Mouse (Mus musculus): ENCODE data around the gene Nup107.

DNA sequence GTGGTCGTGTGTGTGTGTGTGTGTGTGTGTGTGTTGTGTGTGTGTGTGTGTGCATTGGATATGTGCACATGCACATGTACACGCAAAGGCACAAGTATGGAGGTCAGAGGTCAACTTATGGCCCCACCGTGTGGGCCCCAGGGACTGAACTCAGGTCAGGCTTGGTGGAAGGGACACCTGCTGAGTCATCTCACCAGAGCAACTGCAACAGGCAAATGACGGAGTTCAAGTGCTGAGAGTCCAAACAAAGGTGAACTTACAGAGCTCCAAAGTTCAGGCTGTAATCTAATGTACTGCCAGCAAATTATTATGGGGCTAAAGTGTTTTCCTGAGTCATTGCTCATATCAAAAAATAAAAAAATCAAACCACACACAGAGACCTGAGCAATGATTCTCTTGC lies 55.4 kb downstream of the Nup107 start:
- TF ChIP-seq USF1 (IDR thresholded peaks at IDR 0.05; ENCODE audit: low read depth, low read length) (no peak), ETS1 (conservative IDR thresholded peaks at IDR 0.05; ENCODE audit: low read depth, low read length) (no peak), MAZ (IDR thresholded peaks at IDR 0.05; ENCODE audit: low read depth, low read length) (no peak), CTCF (conservative IDR thresholded peaks at IDR 0.05 in 1 of 2, IDR thresholded peaks at IDR 0.05 in 1 of 2; ENCODE audit: low read depth in 2 of 2, low read length in 2 of 2) (no peak), CHD2 (IDR thresholded peaks at IDR 0.05; ENCODE audit: low read length) (no peak), MEF2A (IDR thresholded peaks at IDR 0.05; ENCODE audit: borderline replicate concordance, low read depth, low read length) (no peak), TBP (conservative IDR thresholded peaks at IDR 0.05; ENCODE audit: low read depth, low read length) (no peak), HCFC1 (IDR thresholded peaks at IDR 0.05; ENCODE audit: low read depth, low read length) (no peak), POLR2A (IDR thresholded peaks at IDR 0.05; ENCODE audit: low read depth, low read length) (no peak), ZNF384 (IDR thresholded peaks at IDR 0.05; ENCODE audit: low read depth, low read length) (no peak)

All from CH12.LX (cell line).